ENCODE assay signal across 14 mouse cellular contexts in genomic region chr2:138760439-138760963, GRCm38 (mm10).
"Had no signal": no experiment of that assay in that cellular context is flagged by ENCODE, and none has a peak within 500 bp of the region (broad histone marks: within the 10 kb centered on the region; RNA-seq: fewer than 3 reads in every experiment).

No protein-coding gene starts in this region.

- H3K9me3 ChIP-seq: limb, embryonic 13.5 days; liver, embryonic 12.5 days; midbrain, embryonic 10.5 days; neural tube, embryonic 15.5 days had no signal

- ATAC-seq: intestine, embryonic 16.5 days; liver, embryonic 12.5 days had no signal

- H3K27ac ChIP-seq: limb, embryonic 13.5 days; liver, embryonic 12.5 days; midbrain, embryonic 10.5 days; neural tube, embryonic 15.5 days had no signal

- H3K9ac ChIP-seq: limb, embryonic 13.5 days; liver, embryonic 12.5 days; lung, embryonic 14.5 days; neural tube, embryonic 15.5 days had no signal

- DNase-seq: left cerebral cortex, postnatal 4 days; lung, embryonic 14.5 days; lung, postnatal 10 days; lung, postnatal 4 days; midbrain, embryonic 14.5 days; spleen, adult 18-20 months; thymus, adult 18-20 months; thymus, postnatal 25 days had no signal

- H3K4me3 ChIP-seq: limb, embryonic 13.5 days; liver, embryonic 12.5 days; midbrain, embryonic 10.5 days; myocyte; neural tube, embryonic 15.5 days had no signal

- H3K4me2 ChIP-seq: limb, embryonic 13.5 days; liver, embryonic 12.5 days; lung, embryonic 14.5 days; neural tube, embryonic 15.5 days had no signal

- H3K4me1 ChIP-seq: limb, embryonic 13.5 days; liver, embryonic 12.5 days; midbrain, embryonic 10.5 days; neural tube, embryonic 15.5 days had no signal

- H3K27me3 ChIP-seq: limb, embryonic 13.5 days; liver, embryonic 12.5 days; neural tube, embryonic 15.5 days had no signal

- H3K36me3 ChIP-seq: limb, embryonic 13.5 days; liver, embryonic 12.5 days; midbrain, embryonic 10.5 days; neural tube, embryonic 15.5 days had no signal
